In the genomic region with DNA sequence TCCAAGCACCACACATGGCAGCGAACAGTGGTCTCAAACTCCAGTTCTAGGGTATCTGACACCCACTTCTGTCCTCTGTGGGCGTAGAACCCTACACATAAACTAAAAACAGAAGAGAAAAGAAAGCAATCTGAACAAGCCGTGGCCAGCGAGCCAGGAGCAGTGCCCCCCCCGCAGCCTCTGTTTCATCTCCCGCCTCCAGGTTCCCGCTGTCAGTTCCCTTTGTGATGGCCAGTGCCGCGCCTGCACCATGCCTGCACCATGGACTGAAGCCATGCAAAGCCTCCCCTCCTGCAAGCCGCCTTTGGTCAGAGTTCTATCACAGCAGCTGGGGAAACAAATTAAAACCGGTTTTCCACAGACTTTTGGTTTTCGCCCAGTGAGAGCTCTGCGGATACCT, we compare ENCODE assay signal across 13 mouse cellular contexts.
DNase-seq lines count a peak whose midpoint lies in the region; ATAC-seq and TF ChIP-seq lines count a peak whose summit lies in the region.
"Had no signal": no experiment of that assay in that cellular context is flagged by ENCODE, and none has a peak within 500 bp of the region (broad histone marks: within the 10 kb centered on the region; RNA-seq: fewer than 3 reads in every experiment).

No protein-coding gene starts in this region.

- H3K27ac ChIP-seq in layer of hippocampus, adult 2 months = peak overlapping the region; percentile 67
- H3K27ac ChIP-seq in forebrain, embryonic 12.5 days = peak overlapping the region; percentile 97
- H3K27ac ChIP-seq in hindbrain, postnatal 0 days = peak overlapping the region; percentile 62

- no peak for ATAC-seq in forebrain, embryonic 12.5 days (ENCODE audit: low FRiP score)
- no peak for ATAC-seq in hindbrain, postnatal 0 days
- no peak for ATAC-seq in megakaryocyte-erythroid progenitor cell, adult 5-6 weeks (replicated peaks; ENCODE audit: low FRiP score, low TSS enrichment, poor library complexity, severe bottlenecking)
- no peak for ATAC-seq in inflammation-experienced regulatory T-cells, adult 6 months
- ATAC-seq: Patski had no signal

- TF ChIP-seq CTCF in layer of hippocampus, adult 2 months (conservative IDR thresholded peaks at IDR 0.05) = no peak
- no peak for TF ChIP-seq CTCF in brain, embryonic 14.5 days (IDR thresholded peaks at IDR 0.05; ENCODE audit: borderline replicate concordance, extremely low read depth, insufficient read depth, insufficient read length)
- TF ChIP-seq CTCF in hindbrain, postnatal 0 days (IDR thresholded peaks at IDR 0.05; ENCODE audit: low read depth) = no peak

- H3K27me3 ChIP-seq in forebrain, embryonic 12.5 days = no peaks in the 10 kb centered on the region
- H3K27me3 ChIP-seq in hindbrain, postnatal 0 days (ENCODE audit: insufficient read depth, low read length) = no peaks in the 10 kb centered on the region
- H3K27me3 ChIP-seq: embryonic facial prominence, embryonic 12.5 days; lung, embryonic 15.5 days; Patski had no signal

- H3K4me3 ChIP-seq in layer of hippocampus, adult 2 months = no peak overlapping the region
- H3K4me3 ChIP-seq in forebrain, embryonic 12.5 days (replicated peaks) = no peak overlapping the region
- no peak overlapping the region for H3K4me3 ChIP-seq in hindbrain, postnatal 0 days (ENCODE audit: low read length)
- H3K4me3 ChIP-seq: embryonic facial prominence, embryonic 12.5 days; lung, embryonic 15.5 days had no signal

- TF ChIP-seq POLR2A in brain, embryonic 14.5 days (IDR thresholded peaks at IDR 0.05; ENCODE audit: borderline replicate concordance, extremely low read depth, insufficient read depth, insufficient read length, poor library complexity, severe bottlenecking) = no peak

- no peak for DNase-seq in layer of hippocampus, adult 2 months (ENCODE audit: low spot score in 2 of 2)
- no peak for DNase-seq in layer of hippocampus, postnatal 14 days (ENCODE audit: low spot score in 2 of 2)
- peak; percentile 57 for DNase-seq in brain, embryonic 14.5 days (ENCODE audit: low read depth)
- DNase-seq in hindbrain, postnatal 0 days (ENCODE audit: low spot score) = no peak
- DNase-seq: kidney, postnatal 10 days; spleen, adult 18-20 months; thymus, postnatal 4 days had no signal

- H3K9ac ChIP-seq in forebrain, embryonic 12.5 days = 0 out of 2 replicates have a peak overlapping the region, but pooled peaks have one; percentile 21
- no peak overlapping the region for H3K9ac ChIP-seq in hindbrain, postnatal 0 days (replicated peaks; ENCODE audit: low read length)
- H3K9ac ChIP-seq: embryonic facial prominence, embryonic 12.5 days; lung, embryonic 15.5 days had no signal

- WGBS in forebrain, embryonic 12.5 days = 27% methylated on average over 13 of the region's 13 CpGs
- WGBS in hindbrain, postnatal 0 days = 28% methylated on average over 13 of the region's 13 CpGs

- no peaks in the 10 kb centered on the region for H3K9me3 ChIP-seq in forebrain, embryonic 12.5 days
- H3K9me3 ChIP-seq in hindbrain, postnatal 0 days (ENCODE audit: low read length) = no peaks in the 10 kb centered on the region
- H3K9me3 ChIP-seq: embryonic facial prominence, embryonic 12.5 days; lung, embryonic 15.5 days had no signal

- peaks cover 50% of the 10 kb centered on the region for H3K4me1 ChIP-seq in forebrain, embryonic 12.5 days
- H3K4me1 ChIP-seq in hindbrain, postnatal 0 days (ENCODE audit: insufficient read depth, low read length) = peaks cover 25% of the 10 kb centered on the region

- H3K4me2 ChIP-seq in forebrain, embryonic 12.5 days = peak overlapping the region; percentile 22; the same call in 1 of the 2 replicates
- no peak overlapping the region for H3K4me2 ChIP-seq in hindbrain, postnatal 0 days (ENCODE audit: low read depth, low read length)
- H3K4me2 ChIP-seq: lung, embryonic 15.5 days had no signal

- H3K36me3 ChIP-seq in forebrain, embryonic 12.5 days (replicated peaks) = 0 out of 2 replicates have a peak, but pooled peaks cover 3% of the 10 kb centered on the region
- no peaks in the 10 kb centered on the region for H3K36me3 ChIP-seq in hindbrain, postnatal 0 days (ENCODE audit: insufficient read depth, low read length)
- H3K36me3 ChIP-seq: embryonic facial prominence, embryonic 12.5 days; lung, embryonic 15.5 days had no signal
